Mouse (Mus musculus) lung, adult 18-20 months (tissue): ENCODE results near the gene Selp.

Source experiments
- DNase-seq, 2 experiments: peaks; one replicate each; pipeline ENCODE4 v3.0.0; 2022; ENCODE audit warnings: mixed read lengths in 2 of 2

Gene Selp

GRCm38 (mm10) chr1:164184142-164184870, 69.2 kb downstream of the Selp start:
- peak in 1 of 2 experiments; percentile 47 for DNase-seq

DNA sequence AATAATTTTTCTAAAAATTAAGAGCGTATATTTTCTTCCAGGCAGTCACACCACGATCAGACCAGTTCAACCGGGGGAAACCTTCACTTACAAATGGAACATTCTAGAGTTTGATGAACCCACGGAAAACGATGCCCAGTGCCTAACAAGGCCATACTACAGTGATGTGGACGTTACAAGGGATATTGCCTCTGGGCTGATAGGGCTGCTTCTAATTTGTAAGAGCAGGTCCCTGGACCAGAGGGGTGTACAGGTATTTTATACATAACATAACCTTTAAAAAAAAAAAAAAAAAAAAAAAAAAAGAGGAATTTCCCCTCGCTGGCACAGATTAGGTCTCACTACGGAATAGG, 69.8 kb downstream of the Selp start:
- no peak for DNase-seq

- no peak for DNase-seq
Measured at GRCm38 (mm10) chr1:164185316-164185715, 70.3 kb downstream of the Selp start.

- DNase-seq, result no peak
Measured at GRCm38 (mm10) chr1:164187002-164187560, 72.0 kb downstream of the Selp start.

DNA sequence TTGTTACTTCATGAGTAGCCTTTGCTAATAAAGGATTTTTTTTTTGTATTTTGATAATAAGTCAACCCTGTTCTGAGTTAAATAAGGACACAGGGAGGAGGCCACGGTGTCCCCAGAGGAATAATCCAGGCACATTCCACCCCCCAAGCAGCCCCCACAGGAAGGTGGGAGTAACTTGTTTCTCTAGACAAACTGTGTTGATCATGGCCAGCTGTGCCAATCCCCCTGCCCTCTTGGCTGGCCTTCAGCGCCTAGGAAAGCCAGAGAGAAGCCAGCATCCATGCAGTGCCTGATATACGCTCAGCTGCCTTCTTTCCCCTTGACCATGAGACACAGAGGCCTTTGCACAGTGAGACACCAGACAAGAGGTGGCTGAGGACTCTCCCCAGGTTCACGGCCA, 84.5 kb downstream of the Selp start:
- no peak for DNase-seq
